Mouse (Mus musculus) ES-Bruce4 (cell line): ENCODE data around the gene Mllt10. TPM values are rescaled to one million over a fixed set of nuclear protein-coding genes. Genes with fewer than 3 reads are reported as not detected.

Experiments used
- H3K27ac ChIP-seq: 2 replicates; pipeline ENCODE4 v1.5.1; 2012; ENCODE audit warnings: low read length, inconsistent platforms; ENCODE audit not compliant: insufficient read depth
- H3K27me3 ChIP-seq: 2 replicates; pipeline ENCODE4 v1.6.1; 2012; ENCODE audit warnings: mild to moderate bottlenecking, low read length, inconsistent platforms; ENCODE audit not compliant: control insufficient read depth, poor library complexity, insufficient read depth, severe bottlenecking
- H3K36me3 ChIP-seq: 2 replicates; pipeline ENCODE4 v1.6.1; 2012; ENCODE audit warnings: inconsistent platforms, mild to moderate bottlenecking, low read length, moderate library complexity; ENCODE audit not compliant: control insufficient read depth, poor library complexity, insufficient read depth, severe bottlenecking
- H3K4me1 ChIP-seq: one replicate; pipeline ENCODE4 v1.8.1; 2011; ENCODE audit warnings: low read length; ENCODE audit not compliant: control insufficient read depth, insufficient read depth
- H3K4me3 ChIP-seq: 2 replicates; pipeline ENCODE4 v1.5.1; 2011; ENCODE audit warnings: low read depth, mild to moderate bottlenecking, low read length
- H3K9ac ChIP-seq: 2 replicates; pipeline ENCODE4 v1.6.1; 2012; ENCODE audit warnings: low read depth, mild to moderate bottlenecking, inconsistent platforms; ENCODE audit not compliant: poor library complexity, severe bottlenecking
- H3K9me3 ChIP-seq: replicated peaks from 2 replicates; pipeline ENCODE4 v1.6.1; 2012; ENCODE audit warnings: mild to moderate bottlenecking, low read length, inconsistent platforms; ENCODE audit not compliant: control insufficient read depth, poor library complexity, insufficient read depth, severe bottlenecking
- CTCF ChIP-seq: IDR thresholded peaks from one replicate; pipeline ENCODE4 v1.8.1; 2011; ENCODE audit warnings: low read depth, low read length
- EP300 ChIP-seq: IDR thresholded peaks from 2 replicates; pipeline ENCODE4 v1.6.1; 2011; ENCODE audit warnings: low read depth, low read length; ENCODE audit not compliant: insufficient read depth
- POLR2A ChIP-seq: IDR thresholded peaks from one replicate; pipeline ENCODE4 v1.8.1; 2011; ENCODE audit warnings: low read length; ENCODE audit not compliant: insufficient read depth
- polyA plus RNA-seq: library from polyadenylated mRNA; stranded (reverse); fragments of >200 nt; gene quantifications from 2 replicates; pipeline ENCODE4 v1.2.4, GENCODE M21; 2011; ENCODE audit warnings: low read depth; ENCODE audit not compliant: missing spikeins, insufficient read depth, insufficient read length

Gene Mllt10
- polyA plus RNA-seq, 1 experiment = 78.9 TPM

DNA sequence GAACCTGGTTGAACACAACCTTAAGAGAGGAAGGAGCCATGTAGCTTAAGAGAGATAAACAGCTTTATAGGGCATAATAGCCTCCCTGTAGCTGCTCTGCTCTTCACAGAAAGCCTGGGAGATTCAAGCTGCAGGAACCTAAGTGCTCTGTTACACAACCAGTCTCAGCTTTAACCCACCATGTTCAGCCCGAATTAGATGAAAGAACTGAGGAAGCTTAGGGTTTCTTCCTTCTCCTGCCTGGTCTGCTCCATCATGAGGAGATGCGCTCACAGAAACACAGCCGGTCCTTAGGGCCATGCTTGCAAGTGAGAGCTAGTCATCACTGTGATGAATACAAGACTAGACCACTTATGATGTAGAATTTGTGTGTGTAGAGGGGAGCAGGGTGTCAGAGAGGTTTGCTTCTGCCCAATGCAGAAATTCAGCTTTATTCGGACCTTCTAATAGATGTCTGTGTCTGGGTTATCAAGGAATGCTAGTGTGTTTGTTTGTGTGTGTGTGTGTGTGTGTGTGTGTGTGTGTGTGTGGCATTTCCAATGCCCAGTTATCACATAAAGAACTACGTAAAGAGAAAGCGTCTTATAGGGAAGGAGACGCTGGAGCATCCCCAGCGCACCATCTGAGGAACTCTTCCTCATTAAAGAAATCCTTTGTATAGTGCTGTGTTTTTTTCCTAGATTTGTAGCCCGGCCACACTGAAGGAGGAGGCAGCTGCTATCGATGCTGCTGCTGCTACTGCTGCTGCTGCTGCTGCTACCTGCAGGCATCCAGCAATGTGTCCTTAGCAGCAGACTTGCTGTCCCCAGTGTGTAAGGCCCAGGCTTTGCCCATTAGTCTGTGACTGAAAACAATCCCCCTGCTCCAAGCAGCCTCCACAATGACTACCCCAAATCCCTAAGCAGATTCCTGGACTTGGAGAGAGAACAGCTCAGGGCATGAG, 21.6 kb upstream of the Mllt10 start:
- Histone ChIP-seq H3K27me3 (peaks cover 12% of the 10 kb centered on the region), H3K9ac (no peak overlapping the region), H3K4me1 (no peaks in the 10 kb centered on the region), H3K4me3 (no peak overlapping the region), H3K9me3 (no peaks in the 10 kb centered on the region), H3K36me3 (no peaks in the 10 kb centered on the region), H3K27ac (no peak overlapping the region)
- TF ChIP-seq POLR2A (no peak), CTCF (no peak), EP300 (no peak)

- Histone ChIP-seq H3K9ac (no peak overlapping the region), H3K4me1 (no peaks in the 10 kb centered on the region), H3K4me3 (no peak overlapping the region), H3K27me3 (peaks cover 19% of the 10 kb centered on the region), H3K9me3 (no peaks in the 10 kb centered on the region), H3K27ac (no peak overlapping the region), H3K36me3 (no peaks in the 10 kb centered on the region)
- TF ChIP-seq EP300 = no peak
- TF ChIP-seq CTCF = no peak
- TF ChIP-seq POLR2A = no peak
Observed at GRCm38 (mm10) chr2:18034371-18035250, 20.4 kb upstream of the Mllt10 start.

- H3K27me3 ChIP-seq = peaks cover 19% of the 10 kb centered on the region
- H3K36me3 ChIP-seq = no peaks in the 10 kb centered on the region
- no peak within 1 kb of the TSS for H3K9ac ChIP-seq
- no peaks in the 10 kb centered on the region for H3K9me3 ChIP-seq
- H3K4me3 ChIP-seq = no peak within 1 kb of the TSS
- H3K27ac ChIP-seq = no peak within 1 kb of the TSS
- TF ChIP-seq CTCF = no peak
- no peak for TF ChIP-seq POLR2A
- TF ChIP-seq EP300 = no peak
- H3K4me1 ChIP-seq = no peaks in the 10 kb centered on the region
Observed at GRCm38 (mm10) chr2:18037491-18037890, 17.5 kb upstream of the Mllt10 start, which contains the start of gene A930004D18Rik. Gene A930004D18Rik (minus strand): TSS chr2:18037737.

- no peak for TF ChIP-seq POLR2A
- no peak for TF ChIP-seq EP300
- TF ChIP-seq CTCF = no peak
- Histone ChIP-seq H3K9me3 (no peaks in the 10 kb centered on the region), H3K9ac (no peak overlapping the region), H3K27ac (no peak overlapping the region), H3K36me3 (no peaks in the 10 kb centered on the region), H3K27me3 (peaks cover 22% of the 10 kb centered on the region), H3K4me1 (no peaks in the 10 kb centered on the region), H3K4me3 (no peak overlapping the region)
Observed at GRCm38 (mm10) chr2:18038141-18038752, 16.8 kb upstream of the Mllt10 start.

- Histone ChIP-seq H3K27me3 (peaks cover 22% of the 10 kb centered on the region), H3K4me1 (no peaks in the 10 kb centered on the region), H3K9ac (peak overlapping the region; percentile 57), H3K36me3 (no peaks in the 10 kb centered on the region), H3K9me3 (no peaks in the 10 kb centered on the region), H3K27ac (no peak overlapping the region), H3K4me3 (no peak overlapping the region)
- TF ChIP-seq CTCF (no peak), EP300 (no peak), POLR2A (no peak)
Observed at GRCm38 (mm10) chr2:18038895-18039371, 16.1 kb upstream of the Mllt10 start.
